Mouse (Mus musculus) ES-Bruce4 (cell line): ENCODE data around the gene Whrn.

Experiments
- CTCF ChIP-seq: IDR thresholded peaks from one replicate; pipeline ENCODE4 v1.8.1; 2011; ENCODE audit warnings: low read depth, low read length
- POLR2A ChIP-seq: IDR thresholded peaks from one replicate; pipeline ENCODE4 v1.8.1; 2011; ENCODE audit warnings: low read length; ENCODE audit not compliant: insufficient read depth

- no peak for TF ChIP-seq CTCF
- no peak for TF ChIP-seq POLR2A
These were observed 96.0 kb downstream of the Whrn start for GRCm38 (mm10) chr4:63399691-63400270.
